In the genomic region with DNA sequence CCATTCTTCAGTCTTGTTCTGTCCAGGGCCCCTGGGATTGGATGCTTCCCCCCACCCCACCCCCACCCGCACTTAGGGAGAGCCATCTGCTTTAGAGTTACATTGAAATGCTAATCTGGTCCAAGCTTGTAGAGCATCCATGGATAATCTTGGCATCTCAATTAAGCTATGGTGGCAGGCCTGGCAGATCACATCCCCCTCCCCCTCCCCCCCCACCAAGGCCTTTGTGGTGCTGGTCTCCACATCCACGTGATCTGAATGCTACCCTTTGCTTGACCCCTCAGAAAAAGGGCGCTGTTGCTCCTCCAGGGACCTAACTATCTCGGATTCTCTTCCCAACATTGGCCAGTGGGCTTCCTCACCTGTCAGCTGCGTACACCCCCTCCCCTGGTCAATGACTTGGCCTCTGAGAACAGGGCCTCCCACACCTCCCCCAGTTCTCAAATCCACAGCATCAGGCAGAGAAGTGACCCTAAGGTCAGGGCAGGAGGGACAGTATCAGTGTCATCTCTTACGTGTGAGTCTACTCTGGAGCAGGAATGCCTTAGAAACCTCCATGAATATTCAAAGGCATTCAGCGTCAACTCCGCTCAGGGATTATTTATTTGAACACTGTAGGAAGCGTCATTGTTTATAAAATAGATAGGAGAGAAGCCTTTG, we compare ENCODE assay signal across 15 mouse cellular contexts.
DNase-seq lines count a peak whose midpoint lies in the region; ATAC-seq and TF ChIP-seq lines count a peak whose summit lies in the region.
"Had no signal": no experiment of that assay in that cellular context is flagged by ENCODE, and none has a peak within 500 bp of the region (broad histone marks: within the 10 kb centered on the region; RNA-seq: fewer than 3 reads in every experiment).

No protein-coding gene starts in this region.

- DNase-seq in retina, postnatal 1 day = peak; percentile 74
- no peak for DNase-seq in retina, embryonic 14.5 days (ENCODE audit: low spot score)
- DNase-seq in midbrain, embryonic 11.5 days (ENCODE audit: low spot score, missing footprints) = peak; percentile 95
- DNase-seq in retina, postnatal 7 days (ENCODE audit: low read depth, low spot score) = peak; percentile 27
- DNase-seq in gastrocnemius, adult 18-20 months (ENCODE audit: low spot score) = no peak
- no peak for DNase-seq in thymus, postnatal 0 days (ENCODE audit: low spot score)
- no peak for DNase-seq in layer of hippocampus, adult 2 months (ENCODE audit: low spot score in 2 of 2)
- DNase-seq: adrenal gland, postnatal 14 days; heart, adult 11 months; layer of hippocampus, postnatal 36 days had no signal

- 21% methylated on average over 9 of the region's 9 CpGs for WGBS in forebrain, embryonic 15.5 days
- 5% methylated on average over 9 of the region's 9 CpGs for WGBS in midbrain, embryonic 11.5 days

- H3K4me3 ChIP-seq in forebrain, embryonic 15.5 days = no peak overlapping the region
- no peak overlapping the region for H3K4me3 ChIP-seq in midbrain, embryonic 11.5 days (ENCODE audit: low read depth, low read length)
- no peak overlapping the region for H3K4me3 ChIP-seq in layer of hippocampus, adult 2 months
- H3K4me3 ChIP-seq: limb, embryonic 15.5 days; stomach, embryonic 15.5 days had no signal

- H3K4me2 ChIP-seq in forebrain, embryonic 15.5 days (replicated peaks) = no peak overlapping the region
- no peak overlapping the region for H3K4me2 ChIP-seq in midbrain, embryonic 11.5 days
- H3K4me2 ChIP-seq: limb, embryonic 15.5 days; stomach, embryonic 15.5 days had no signal

- no peaks in the 10 kb centered on the region for H3K9me3 ChIP-seq in forebrain, embryonic 15.5 days
- H3K9me3 ChIP-seq in midbrain, embryonic 11.5 days (ENCODE audit: control insufficient read depth, low read length) = no peaks in the 10 kb centered on the region
- H3K9me3 ChIP-seq: limb, embryonic 15.5 days; stomach, embryonic 15.5 days had no signal

- no peaks in the 10 kb centered on the region for H3K36me3 ChIP-seq in forebrain, embryonic 15.5 days
- no peaks in the 10 kb centered on the region for H3K36me3 ChIP-seq in midbrain, embryonic 11.5 days (ENCODE audit: control insufficient read depth, insufficient read depth, low read length)
- H3K36me3 ChIP-seq: limb, embryonic 15.5 days; stomach, embryonic 15.5 days had no signal

- H3K27me3 ChIP-seq in forebrain, embryonic 15.5 days = no peaks in the 10 kb centered on the region
- no peaks in the 10 kb centered on the region for H3K27me3 ChIP-seq in midbrain, embryonic 11.5 days (ENCODE audit: control insufficient read depth, insufficient read depth, low read length)
- H3K27me3 ChIP-seq: limb, embryonic 15.5 days; Patski; stomach, embryonic 15.5 days had no signal

- peak; percentile 63; the same call in 1 of the 2 replicates for ATAC-seq in forebrain, embryonic 15.5 days (replicated peaks)
- peak; percentile 91 for ATAC-seq in midbrain, embryonic 11.5 days (ENCODE audit: low FRiP score)
- ATAC-seq: intestine, embryonic 16.5 days; Patski had no signal

- H3K4me1 ChIP-seq in forebrain, embryonic 15.5 days = peaks cover 21% of the 10 kb centered on the region
- H3K4me1 ChIP-seq in midbrain, embryonic 11.5 days (ENCODE audit: control insufficient read depth, insufficient read depth, low read length) = peaks cover 33% of the 10 kb centered on the region
- H3K4me1 ChIP-seq: limb, embryonic 15.5 days; stomach, embryonic 15.5 days had no signal

- H3K9ac ChIP-seq in forebrain, embryonic 15.5 days (replicated peaks) = no peak overlapping the region
- no peak overlapping the region for H3K9ac ChIP-seq in midbrain, embryonic 11.5 days (ENCODE audit: low read length)
- H3K9ac ChIP-seq: limb, embryonic 15.5 days; stomach, embryonic 15.5 days had no signal

- TF ChIP-seq CTCF in layer of hippocampus, adult 2 months (conservative IDR thresholded peaks at IDR 0.05) = no peak

- 0 out of 2 replicates have a peak overlapping the region, but pooled peaks have one; percentile 23 for H3K27ac ChIP-seq in forebrain, embryonic 15.5 days (replicated peaks)
- peak overlapping the region; percentile 72; the same call in 1 of the 2 replicates for H3K27ac ChIP-seq in midbrain, embryonic 11.5 days (ENCODE audit: low read depth, low read length)
- no peak overlapping the region for H3K27ac ChIP-seq in layer of hippocampus, adult 2 months
- H3K27ac ChIP-seq: limb, embryonic 15.5 days; stomach, embryonic 15.5 days had no signal

Comparison
In these comparisons a context has a peak if more than half of its experiments do, and no peak if none do; other contexts are left out.
1. DNase-seq: peak in retina, postnatal 1 day (single experiment), midbrain, embryonic 11.5 days (single experiment) and retina, postnatal 7 days (single experiment); none in retina, embryonic 14.5 days (single experiment), gastrocnemius, adult 18-20 months (single experiment), thymus, postnatal 0 days (single experiment) and layer of hippocampus, adult 2 months (0 of 2).